Mouse (Mus musculus) ZHBTc4 (cell line): ENCODE results near the gene Sim2.

ENCODE experiments used
- DNase-seq: peaks from one replicate; pipeline ENCODE4 v3.0.0-alpha.2; 2011; ENCODE audit warnings: low read depth, low spot score

The Sim2 gene

GRCm38 (mm10) chr16:94084711-94085602, at the start of gene Sim2:
TSS of gene Sim2 (plus strand) at chr16:94084931.
- peak; percentile 60 for DNase-seq

GRCm38 (mm10) chr16:94037280-94037679, 47.5 kb upstream of the Sim2 start:
- no peak for DNase-seq

GRCm38 (mm10) chr16:94038272-94038985, 46.3 kb upstream of the Sim2 start:
- peak; percentile 90 for DNase-seq

GRCm38 (mm10) chr16:94038986-94039341, 45.8 kb upstream of the Sim2 start:
- no peak for DNase-seq

GRCm38 (mm10) chr16:94040485-94040884, 44.2 kb upstream of the Sim2 start:
- no peak for DNase-seq

- no peak for DNase-seq
These were observed 43.5 kb upstream of the Sim2 start for GRCm38 (mm10) chr16:94041065-94041712.

GRCm38 (mm10) chr16:94043797-94044196, 40.9 kb upstream of the Sim2 start:
- DNase-seq, result no peak

- no peak for DNase-seq
These were observed 39.7 kb upstream of the Sim2 start for GRCm38 (mm10) chr16:94044996-94045395.

GRCm38 (mm10) chr16:94050368-94050767, 34.4 kb upstream of the Sim2 start:
- DNase-seq, result no peak

- no peak for DNase-seq
These were observed 29.6 kb upstream of the Sim2 start for GRCm38 (mm10) chr16:94055176-94055575.

- DNase-seq, result no peak
These were observed 29.2 kb upstream of the Sim2 start for GRCm38 (mm10) chr16:94055576-94055975.

- no peak for DNase-seq
These were observed 24.9 kb upstream of the Sim2 start for GRCm38 (mm10) chr16:94059820-94060219.

- DNase-seq, result peak; percentile 94
These were observed 20.5 kb upstream of the Sim2 start for GRCm38 (mm10) chr16:94064211-94064610.

- peak; percentile 94 for DNase-seq
These were observed 18.7 kb upstream of the Sim2 start for GRCm38 (mm10) chr16:94065728-94066674.

- DNase-seq, result no peak
These were observed 18.0 kb upstream of the Sim2 start for GRCm38 (mm10) chr16:94066771-94067170.

- no peak for DNase-seq
These were observed 17.5 kb upstream of the Sim2 start for GRCm38 (mm10) chr16:94067280-94067679.

- DNase-seq, result peak; percentile 90
These were observed 15.7 kb upstream of the Sim2 start for GRCm38 (mm10) chr16:94069061-94069460.

GRCm38 (mm10) chr16:94070920-94071319, 13.8 kb upstream of the Sim2 start:
- DNase-seq, result no peak

GRCm38 (mm10) chr16:94071468-94071867, 13.3 kb upstream of the Sim2 start:
- DNase-seq, result no peak

GRCm38 (mm10) chr16:94075362-94076027, 9.2 kb upstream of the Sim2 start:
- DNase-seq, result peak; percentile 86
